Mouse (Mus musculus) central nervous system, embryonic 18 days (tissue): Measurements from ENCODE around the gene Gm8765. TPM values are rescaled to one million over a fixed set of nuclear protein-coding genes. Genes with fewer than 3 reads are reported as not detected.

Experiments
- polyA plus RNA-seq: library from polyadenylated mRNA; depleted of rRNA; stranded (reverse); fragments of >200 nt; gene quantifications from 2 replicates; pipeline ENCODE4 v1.2.3, GENCODE M21; 2012; rRNA removed

Gene Gm8765
- polyA plus RNA-seq: not detected in 2 replicates

DNA sequence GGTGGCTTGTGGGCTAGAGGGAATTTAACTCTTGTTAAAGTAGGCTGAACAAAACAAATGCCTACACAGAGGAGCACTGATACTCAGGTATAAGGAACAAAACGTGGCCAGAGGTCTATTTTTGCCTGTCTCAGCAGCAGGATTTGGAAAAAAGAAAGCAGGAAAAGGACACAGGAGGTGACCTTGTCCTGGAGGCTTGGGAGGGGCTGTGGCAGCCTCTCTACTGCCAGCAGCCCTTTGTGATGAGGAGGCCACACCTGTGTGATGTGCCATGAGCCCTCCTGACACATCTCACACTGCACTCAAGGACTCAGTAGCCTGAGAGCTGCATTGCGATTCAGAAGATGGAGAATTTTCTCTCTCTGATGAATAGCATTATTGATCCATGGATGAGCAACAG, at the start of gene Gm8765:
Gene Gm8765, plus strand, starts transcription at position 301 of the 400 bp plus-strand sequence.

Other genes starting within 250 kb of the Gm8765 start
- gene Nutm2, start 231.0 kb upstream of the Gm8765 start, polyA plus RNA-seq: not detected in 2 replicates
- not detected in 2 replicates for gene Gm904, start 55.1 kb upstream of the Gm8765 start, polyA plus RNA-seq